Mouse (Mus musculus): ENCODE results near the gene Agbl4. TPM values are rescaled to one million over a fixed set of nuclear protein-coding genes. Genes with fewer than 3 reads are reported as not detected.

Agbl4 gene
- polyA plus RNA-seq, 1 experiment from 2014 or later, result 0.38 TPM

DNA sequence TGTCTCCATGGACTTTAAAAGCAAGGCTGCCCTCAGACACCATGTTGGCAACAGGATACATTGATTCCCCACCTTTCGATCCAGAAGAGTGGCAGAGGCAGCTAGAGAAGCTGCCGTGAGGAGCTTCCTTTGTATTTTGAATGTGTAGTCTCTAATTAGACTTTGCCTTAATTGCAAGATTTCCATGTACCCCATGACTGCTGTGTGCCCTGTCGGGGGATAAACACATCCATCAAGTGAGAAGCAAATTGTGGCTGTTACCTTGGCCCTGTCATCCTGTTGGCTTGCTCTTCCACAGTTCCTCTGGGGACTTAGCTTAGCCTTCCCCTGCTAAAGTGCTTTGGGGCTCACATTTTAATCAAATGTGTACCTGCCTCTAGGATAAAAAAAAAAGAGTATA is 1075.0 kb downstream of the Agbl4 start:
- Histone ChIP-seq H3K4me2 (no peak overlapping the region), H3K4me1 (replicated peaks) (peaks cover 8% of the 10 kb centered on the region; the same call in 1 of the 2 replicates), H3K4me3 (replicated peaks) (no peak overlapping the region), H3K9me3 (no peaks in the 10 kb centered on the region), H3K27ac (0 out of 2 replicates have a peak overlapping the region, but pooled peaks have one; percentile 5), H3K36me3 (no peaks in the 10 kb centered on the region), H3K9ac (replicated peaks) (no peak overlapping the region), H3K27me3 (no peaks in the 10 kb centered on the region)
- WGBS, result 63% methylated on average over 3 of the region's 3 CpGs
- no peak for ATAC-seq (ENCODE audit: insufficient number of reproducible peaks, insufficient read depth, low FRiP score, low TSS enrichment, low read depth)

DNA sequence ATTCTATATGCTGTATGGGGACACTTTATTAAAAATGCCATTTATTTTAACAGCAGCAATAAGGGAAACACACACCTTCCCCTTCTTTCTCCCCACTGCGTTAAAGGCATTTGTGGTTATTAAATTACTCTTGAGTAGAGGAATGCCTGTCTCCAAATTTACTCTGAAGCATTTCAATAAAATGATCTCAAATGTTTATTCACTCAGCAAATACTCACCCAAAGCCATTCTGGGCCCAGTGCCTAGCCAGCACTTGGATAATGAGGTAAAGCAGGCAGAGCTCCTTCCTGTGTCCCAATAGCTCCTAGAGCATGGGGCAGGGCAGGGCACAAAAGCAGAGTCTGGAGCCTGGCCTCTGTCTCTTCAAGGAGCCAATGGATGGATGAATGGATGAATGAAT is 1075.6 kb downstream of the Agbl4 start:
- H3K9me3 ChIP-seq, result no peaks in the 10 kb centered on the region
- no peak for ATAC-seq (ENCODE audit: insufficient number of reproducible peaks, insufficient read depth, low FRiP score, low TSS enrichment, low read depth)
- H3K27me3 ChIP-seq, result no peaks in the 10 kb centered on the region
- H3K27ac ChIP-seq, result no peak overlapping the region
- H3K9ac ChIP-seq (replicated peaks), result no peak overlapping the region
- no peak overlapping the region for H3K4me2 ChIP-seq
- no peak overlapping the region for H3K4me3 ChIP-seq (replicated peaks)
- 50% methylated on average over 1 of the region's 1 CpGs for WGBS
- peaks cover 8% of the 10 kb centered on the region; the same call in 1 of the 2 replicates for H3K4me1 ChIP-seq (replicated peaks)
- H3K36me3 ChIP-seq, result no peaks in the 10 kb centered on the region

GRCm38 (mm10) chr4:111475374-111475971 is 1078.0 kb downstream of the Agbl4 start:
- no peak for ATAC-seq (ENCODE audit: insufficient number of reproducible peaks, insufficient read depth, low FRiP score, low TSS enrichment, low read depth)
- Histone ChIP-seq H3K36me3 (no peaks in the 10 kb centered on the region), H3K4me2 (no peak overlapping the region), H3K4me3 (replicated peaks) (no peak overlapping the region), H3K27me3 (no peaks in the 10 kb centered on the region), H3K27ac (no peak overlapping the region), H3K4me1 (replicated peaks) (peaks cover 8% of the 10 kb centered on the region; the same call in 1 of the 2 replicates), H3K9me3 (no peaks in the 10 kb centered on the region), H3K9ac (replicated peaks) (no peak overlapping the region)
- WGBS, result 73% methylated on average over 10 of the region's 10 CpGs

- no peaks in the 10 kb centered on the region for H3K27me3 ChIP-seq
- no peak overlapping the region for H3K4me2 ChIP-seq
- 47% methylated on average over 4 of the region's 4 CpGs for WGBS
- no peaks in the 10 kb centered on the region for H3K36me3 ChIP-seq
- no peak overlapping the region for H3K9ac ChIP-seq (replicated peaks)
- H3K27ac ChIP-seq, result no peak overlapping the region
- H3K4me1 ChIP-seq (replicated peaks), result peaks cover 7% of the 10 kb centered on the region; the same call in 1 of the 2 replicates
- no peak overlapping the region for H3K4me3 ChIP-seq (replicated peaks)
- H3K9me3 ChIP-seq, result no peaks in the 10 kb centered on the region
- no peak for ATAC-seq (ENCODE audit: insufficient number of reproducible peaks, insufficient read depth, low FRiP score, low TSS enrichment, low read depth)
These were observed 1080.0 kb downstream of the Agbl4 start for GRCm38 (mm10) chr4:111477507-111477906.

- no peaks in the 10 kb centered on the region for H3K27me3 ChIP-seq
- no peaks in the 10 kb centered on the region for H3K9me3 ChIP-seq
- 84% methylated on average over 5 of the region's 5 CpGs for WGBS
- no peak overlapping the region for H3K9ac ChIP-seq (replicated peaks)
- H3K36me3 ChIP-seq, result no peaks in the 10 kb centered on the region
- ATAC-seq (ENCODE audit: insufficient number of reproducible peaks, insufficient read depth, low FRiP score, low TSS enrichment, low read depth), result no peak
- H3K27ac ChIP-seq, result no peak overlapping the region
- H3K4me3 ChIP-seq (replicated peaks), result no peak overlapping the region
- no peak overlapping the region for H3K4me2 ChIP-seq
- peaks cover 17% of the 10 kb centered on the region; the same call in 1 of the 2 replicates for H3K4me1 ChIP-seq (replicated peaks)
These were observed 1086.0 kb downstream of the Agbl4 start for GRCm38 (mm10) chr4:111483499-111483898.

GRCm38 (mm10) chr4:111485189-111485588 is 1087.7 kb downstream of the Agbl4 start:
- Histone ChIP-seq H3K27ac (no peak overlapping the region), H3K4me3 (replicated peaks) (no peak overlapping the region), H3K4me2 (no peak overlapping the region), H3K9me3 (no peaks in the 10 kb centered on the region), H3K9ac (replicated peaks) (no peak overlapping the region), H3K4me1 (replicated peaks) (peaks cover 17% of the 10 kb centered on the region; the same call in 1 of the 2 replicates), H3K27me3 (no peaks in the 10 kb centered on the region), H3K36me3 (no peaks in the 10 kb centered on the region)
- WGBS, result 48% methylated on average over 5 of the region's 5 CpGs
- no peak for ATAC-seq (ENCODE audit: insufficient number of reproducible peaks, insufficient read depth, low FRiP score, low TSS enrichment, low read depth)

DNA sequence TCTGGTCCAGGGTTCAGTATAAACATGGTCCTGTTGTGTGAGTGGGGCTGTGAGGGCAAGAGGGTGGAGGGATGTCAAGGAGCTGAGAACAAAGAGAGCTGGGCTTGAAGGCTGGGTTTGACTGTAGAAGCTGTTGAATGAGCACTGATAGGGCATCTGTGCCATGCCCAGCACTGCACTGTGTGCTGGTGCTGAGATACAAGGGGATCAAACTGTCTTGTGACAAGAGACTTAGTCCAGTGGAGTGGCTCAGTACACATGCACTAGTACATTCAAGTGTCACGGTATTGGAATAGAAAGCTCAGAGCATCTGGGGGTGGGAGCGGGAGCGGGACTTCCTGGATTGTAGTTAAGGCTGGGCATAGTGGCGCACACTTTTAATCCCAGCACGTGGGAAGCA is 1088.7 kb downstream of the Agbl4 start:
- Histone ChIP-seq H3K9ac (replicated peaks) (no peak overlapping the region), H3K27ac (no peak overlapping the region), H3K9me3 (no peaks in the 10 kb centered on the region), H3K27me3 (no peaks in the 10 kb centered on the region), H3K4me3 (replicated peaks) (no peak overlapping the region), H3K36me3 (no peaks in the 10 kb centered on the region), H3K4me1 (replicated peaks) (peaks cover 17% of the 10 kb centered on the region; the same call in 1 of the 2 replicates), H3K4me2 (no peak overlapping the region)
- no peak for ATAC-seq (ENCODE audit: insufficient number of reproducible peaks, insufficient read depth, low FRiP score, low TSS enrichment, low read depth)
- 51% methylated on average over 5 of the region's 5 CpGs for WGBS

GRCm38 (mm10) chr4:111487233-111487843 is 1089.9 kb downstream of the Agbl4 start:
- Histone ChIP-seq H3K4me3 (replicated peaks) (no peak overlapping the region), H3K27ac (no peak overlapping the region), H3K27me3 (no peaks in the 10 kb centered on the region), H3K4me2 (no peak overlapping the region), H3K4me1 (replicated peaks) (peaks cover 17% of the 10 kb centered on the region; the same call in 1 of the 2 replicates), H3K9ac (replicated peaks) (no peak overlapping the region), H3K36me3 (no peaks in the 10 kb centered on the region), H3K9me3 (no peaks in the 10 kb centered on the region)
- ATAC-seq (ENCODE audit: insufficient number of reproducible peaks, insufficient read depth, low FRiP score, low TSS enrichment, low read depth), result peak; percentile 57; the same call in 1 of the 2 replicates
- WGBS, result 70% methylated on average over 4 of the region's 4 CpGs

GRCm38 (mm10) chr4:111493750-111494404 is 1096.4 kb downstream of the Agbl4 start:
- H3K4me2 ChIP-seq, result no peak overlapping the region
- H3K4me3 ChIP-seq (replicated peaks), result no peak overlapping the region
- ATAC-seq (ENCODE audit: insufficient number of reproducible peaks, insufficient read depth, low FRiP score, low TSS enrichment, low read depth), result no peak
- no peaks in the 10 kb centered on the region for H3K9me3 ChIP-seq
- H3K4me1 ChIP-seq (replicated peaks), result no peaks in the 10 kb centered on the region
- H3K9ac ChIP-seq (replicated peaks), result no peak overlapping the region
- H3K36me3 ChIP-seq, result no peaks in the 10 kb centered on the region
- H3K27ac ChIP-seq, result no peak overlapping the region
- 70% methylated on average over 5 of the region's 5 CpGs for WGBS
- H3K27me3 ChIP-seq, result no peaks in the 10 kb centered on the region

GRCm38 (mm10) chr4:111495949-111496348 is 1098.5 kb downstream of the Agbl4 start:
- no peaks in the 10 kb centered on the region for H3K36me3 ChIP-seq
- H3K4me1 ChIP-seq (replicated peaks), result no peaks in the 10 kb centered on the region
- no peak overlapping the region for H3K9ac ChIP-seq (replicated peaks)
- no peaks in the 10 kb centered on the region for H3K9me3 ChIP-seq
- 12% methylated on average over 2 of the region's 2 CpGs for WGBS
- no peak overlapping the region for H3K4me3 ChIP-seq (replicated peaks)
- H3K27me3 ChIP-seq, result no peaks in the 10 kb centered on the region
- H3K4me2 ChIP-seq, result no peak overlapping the region
- ATAC-seq (ENCODE audit: insufficient number of reproducible peaks, insufficient read depth, low FRiP score, low TSS enrichment, low read depth), result peak; percentile 37; the same call in 1 of the 2 replicates
- H3K27ac ChIP-seq, result no peak overlapping the region

GRCm38 (mm10) chr4:111498751-111499150 is 1101.3 kb downstream of the Agbl4 start:
- Histone ChIP-seq H3K36me3 (no peaks in the 10 kb centered on the region), H3K4me3 (replicated peaks) (no peak overlapping the region), H3K9ac (replicated peaks) (no peak overlapping the region), H3K4me1 (replicated peaks) (no peaks in the 10 kb centered on the region), H3K4me2 (no peak overlapping the region), H3K9me3 (no peaks in the 10 kb centered on the region), H3K27me3 (no peaks in the 10 kb centered on the region), H3K27ac (no peak overlapping the region)
- ATAC-seq (ENCODE audit: insufficient number of reproducible peaks, insufficient read depth, low FRiP score, low TSS enrichment, low read depth), result no peak
- WGBS, result 75% methylated on average over 3 of the region's 3 CpGs
